Mouse (Mus musculus) retina, postnatal 7 days (tissue): ENCODE results near the gene Klk1b22.
"Not testable (repeated sequence)": the region's sequence is repeated elsewhere in the genome, so short reads cannot be mapped to it uniquely, and the experiment has no call there.

Experiments used
- DNase-seq: peaks from one replicate; pipeline ENCODE4 v3.0.0-alpha.2; 2012; ENCODE audit warnings: low read depth, low spot score

The Klk1b22 gene

GRCm38 (mm10) chr7:44112373-44112772 lies at the start of gene Klk1b22:
Klk1b22 (plus strand) TSS chr7:44112673.
- no peak for DNase-seq

- no peak for DNase-seq
These were observed 40.4 kb upstream of the Klk1b22 start for GRCm38 (mm10) chr7:44072117-44072516.

- DNase-seq: no peak
These were observed 34.8 kb upstream of the Klk1b22 start for GRCm38 (mm10) chr7:44077703-44078102.

- DNase-seq: no peak
These were observed 16.4 kb upstream of the Klk1b22 start for GRCm38 (mm10) chr7:44096111-44096510.

GRCm38 (mm10) chr7:44102028-44102427 lies 10.4 kb upstream of the Klk1b22 start, which contains the start of gene Klk1b21:
Klk1b21 (plus strand) TSS chr7:44102328.
- DNase-seq: not testable (repeated sequence)

GRCm38 (mm10) chr7:44123445-44123844 lies 11.0 kb downstream of the Klk1b22 start:
- DNase-seq: no peak

- DNase-seq: no peak
These were observed 24.0 kb downstream of the Klk1b22 start, which contains the start of gene Klk1b16 for GRCm38 (mm10) chr7:44136467-44136866. Klk1b16 (plus strand) TSS chr7:44136767.
